Mouse (Mus musculus): Measurements from ENCODE around the gene Kcnab3.

Gene Kcnab3

GRCm38 (mm10) chr11:69331929-69332405 lies 5.9 kb downstream of the Kcnab3 start:
- peak; percentile 62 to 79 for DNase-seq (ENCODE audit: low spot score in 2 of 2)

GRCm38 (mm10) chr11:69332713-69333253 lies 6.7 kb downstream of the Kcnab3 start:
- no peak for DNase-seq (ENCODE audit: low spot score in 2 of 2)

GRCm38 (mm10) chr11:69333922-69334321 lies 7.9 kb downstream of the Kcnab3 start:
- no peak for DNase-seq (ENCODE audit: low spot score in 2 of 2)

GRCm38 (mm10) chr11:69334796-69335195 lies 8.7 kb downstream of the Kcnab3 start:
- DNase-seq (ENCODE audit: low spot score in 2 of 2): no peak

GRCm38 (mm10) chr11:69340161-69341131 lies 14.4 kb downstream of the Kcnab3 start, which contains the start of gene Rnf227:
TSS of gene Rnf227 (plus strand) at chr11:69340461.
- peak; percentile 50 to 78 for DNase-seq (ENCODE audit: low spot score in 2 of 2)

GRCm38 (mm10) chr11:69346441-69346840 lies 20.4 kb downstream of the Kcnab3 start:
- no peak for DNase-seq (ENCODE audit: low spot score in 2 of 2)

- no peak for DNase-seq (ENCODE audit: low spot score in 2 of 2)
Measured at GRCm38 (mm10) chr11:69356544-69356943, 30.5 kb downstream of the Kcnab3 start.

- no peak for DNase-seq (ENCODE audit: low spot score in 2 of 2)
Measured at GRCm38 (mm10) chr11:69357690-69358089, 31.6 kb downstream of the Kcnab3 start.

GRCm38 (mm10) chr11:69362021-69362420 lies 36.0 kb downstream of the Kcnab3 start:
- DNase-seq (ENCODE audit: low spot score in 2 of 2): no peak

- no peak for DNase-seq (ENCODE audit: low spot score in 2 of 2)
Measured at GRCm38 (mm10) chr11:69362479-69362878, 36.4 kb downstream of the Kcnab3 start.

- DNase-seq (ENCODE audit: low spot score in 2 of 2): no peak
Measured at GRCm38 (mm10) chr11:69364376-69364775, 38.3 kb downstream of the Kcnab3 start.

GRCm38 (mm10) chr11:69364910-69365309 lies 38.9 kb downstream of the Kcnab3 start:
- peak; percentile 88 to 98 for DNase-seq (ENCODE audit: low spot score in 2 of 2)

- DNase-seq (ENCODE audit: low spot score in 2 of 2): no peak
Measured at GRCm38 (mm10) chr11:69365722-69366121, 39.7 kb downstream of the Kcnab3 start.

- peak; percentile 70 to 93 for DNase-seq (ENCODE audit: low spot score in 2 of 2)
Measured at GRCm38 (mm10) chr11:69366157-69366854, 40.2 kb downstream of the Kcnab3 start.

GRCm38 (mm10) chr11:69366855-69367615 lies 41.0 kb downstream of the Kcnab3 start:
- DNase-seq (ENCODE audit: low spot score in 2 of 2): no peak

GRCm38 (mm10) chr11:69367616-69368355 lies 41.7 kb downstream of the Kcnab3 start:
- DNase-seq (ENCODE audit: low spot score in 2 of 2): no peak

- peak in 1 of 2 experiments; percentile 48 for DNase-seq (ENCODE audit: low spot score in 2 of 2)
Measured at GRCm38 (mm10) chr11:69368356-69369214, 42.5 kb downstream of the Kcnab3 start.

GRCm38 (mm10) chr11:69369215-69369989 lies 43.3 kb downstream of the Kcnab3 start, which contains the start of gene Chd3:
TSS of gene Chd3 (minus strand) at chr11:69369406.
- DNase-seq (ENCODE audit: low spot score in 2 of 2): no peak

Measured in cerebellum, postnatal 4 days (tissue).